Mouse (Mus musculus) NIH3T3 (cell line): ENCODE measurements around the gene Ifitm5.

ENCODE experiments used
- DNase-seq: peaks from one replicate; pipeline ENCODE4 v3.0.0-alpha.2; 2012; ENCODE audit warnings: low read depth

Ifitm5 gene

DNA sequence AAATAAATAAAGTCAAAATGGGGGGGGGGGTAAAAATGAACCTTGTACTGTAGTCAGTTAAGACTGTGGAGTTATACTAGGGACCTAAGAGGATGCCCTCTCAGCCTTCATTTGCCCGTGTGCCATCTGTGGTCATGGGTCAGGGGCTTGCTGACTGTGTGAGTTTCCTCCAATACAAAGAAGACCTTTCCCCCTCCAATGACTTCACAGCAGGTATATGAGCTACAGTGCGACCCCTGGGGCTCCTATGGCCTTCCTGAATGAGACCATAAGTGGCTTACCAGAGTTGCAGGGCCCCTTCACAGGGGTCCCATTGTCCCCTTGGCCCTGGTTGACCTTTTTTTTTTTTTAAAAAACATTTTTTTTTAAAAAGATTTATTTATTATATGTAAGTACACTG, 11.3 kb upstream of the Ifitm5 start:
- no peak for DNase-seq

DNA sequence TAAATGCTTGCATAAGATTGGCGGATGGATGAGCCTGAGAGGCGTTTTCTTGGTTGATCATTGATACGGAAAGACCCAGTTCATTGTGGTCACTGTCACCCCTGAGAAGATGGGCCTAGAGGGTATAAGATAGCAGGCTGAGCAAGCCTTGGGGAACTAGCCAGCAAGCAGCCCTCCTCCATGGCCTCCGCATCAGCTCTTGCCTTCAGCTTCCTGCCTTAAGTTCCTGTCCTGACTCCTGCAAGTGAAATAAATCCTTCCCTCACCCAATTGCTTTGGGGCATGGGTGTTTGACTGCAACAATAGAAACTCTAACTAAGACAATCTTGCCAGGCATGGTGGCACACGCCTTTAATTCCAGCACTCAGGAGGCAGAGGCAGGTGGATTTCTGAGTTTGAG, 9.9 kb upstream of the Ifitm5 start:
- no peak for DNase-seq

DNA sequence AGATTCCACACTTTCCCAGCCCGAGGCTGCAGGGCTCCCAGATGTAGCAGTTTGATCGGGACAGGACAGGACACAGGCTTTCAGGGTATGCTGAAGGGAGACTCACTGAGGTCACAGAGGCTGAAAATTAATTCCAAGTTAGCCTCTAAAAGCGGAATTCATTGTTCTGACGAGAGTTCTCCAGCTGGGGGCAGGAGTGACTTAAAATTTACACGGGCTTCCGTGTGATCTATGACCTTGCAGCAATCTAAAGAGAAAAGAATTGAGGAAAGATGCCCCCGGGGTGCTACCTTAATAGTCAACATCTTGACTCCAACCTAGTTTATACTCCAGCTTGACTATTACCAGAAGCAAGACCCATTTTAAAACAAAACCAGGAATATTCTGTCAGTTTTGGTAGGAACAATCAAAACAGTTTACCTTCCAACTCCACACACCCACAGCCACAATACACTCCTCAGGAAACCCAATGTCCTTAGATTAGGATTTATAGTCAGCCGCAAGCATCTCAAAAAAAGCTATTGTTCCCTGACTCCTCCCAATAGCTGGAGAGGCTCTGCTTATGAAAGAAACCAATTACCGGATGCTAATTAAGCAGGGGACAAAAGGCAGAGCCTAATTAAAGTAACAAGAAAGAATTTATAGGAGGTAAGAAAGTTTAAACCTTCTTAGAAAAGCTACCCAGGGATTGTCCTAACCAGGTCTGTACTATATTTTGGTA, 9.2 kb upstream of the Ifitm5 start:
- peak; percentile 82 for DNase-seq

DNA sequence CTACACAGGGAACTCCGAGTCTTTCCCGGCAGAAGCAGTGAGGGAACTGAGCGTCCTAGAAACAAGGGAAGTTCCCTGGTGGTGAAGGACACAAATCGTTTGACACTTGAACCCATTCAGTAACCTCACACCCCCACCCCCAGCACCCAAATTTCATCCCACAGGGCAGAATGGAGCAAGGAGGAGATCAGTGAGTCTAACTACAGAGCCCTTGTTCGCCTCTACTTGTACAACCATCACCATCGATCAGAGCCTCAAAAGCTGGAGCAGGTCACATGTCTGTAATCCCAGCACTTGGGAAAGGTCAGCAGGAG, 6.4 kb upstream of the Ifitm5 start:
- no peak for DNase-seq

DNA sequence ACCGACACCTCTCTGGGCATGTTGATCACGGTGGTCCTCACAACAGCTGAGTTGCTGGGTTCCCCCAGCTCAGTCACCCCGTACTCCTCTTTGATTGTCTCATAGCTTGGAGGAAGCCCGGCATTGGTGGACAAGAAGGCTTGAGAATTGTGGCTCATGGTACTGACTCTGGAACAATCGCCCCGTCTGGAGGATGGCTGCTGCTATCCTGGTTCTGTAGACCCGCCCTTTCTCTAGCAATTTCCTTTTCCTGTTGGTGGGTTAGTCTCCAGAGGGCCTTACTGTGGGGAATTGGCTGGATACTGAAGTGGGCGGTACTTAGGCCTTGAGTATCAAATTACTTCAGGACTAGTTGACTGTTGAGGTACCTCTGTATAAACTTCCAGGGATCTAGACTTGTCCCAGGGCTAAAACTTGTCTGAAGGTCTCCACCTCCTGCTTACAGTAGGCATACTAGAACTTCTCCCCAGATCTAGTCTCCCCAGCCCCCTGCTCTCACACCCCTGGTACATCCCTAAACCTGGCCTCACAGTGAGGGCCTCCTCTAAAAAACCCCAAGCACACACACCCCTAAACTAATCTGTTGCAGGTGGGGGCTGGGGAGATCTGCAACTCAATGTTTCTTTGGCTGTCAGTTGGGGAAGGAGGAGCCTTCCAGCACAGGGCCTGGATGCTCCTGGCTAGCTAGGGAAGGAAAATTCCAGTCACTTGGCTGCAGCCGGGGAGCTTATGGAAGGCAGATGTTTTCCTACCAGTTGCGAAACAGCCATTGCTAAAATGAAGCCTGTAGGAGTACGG, 5.9 kb upstream of the Ifitm5 start, which contains the start of the genes Gm45717 and Ifitm2:
Gene Gm45717 (minus strand): TSS at position 180 of the 798 bp plus-strand sequence.
Gene Ifitm2 (minus strand): TSS at position 230 of the 798 bp plus-strand sequence.
- peak; percentile 97 for DNase-seq

DNA sequence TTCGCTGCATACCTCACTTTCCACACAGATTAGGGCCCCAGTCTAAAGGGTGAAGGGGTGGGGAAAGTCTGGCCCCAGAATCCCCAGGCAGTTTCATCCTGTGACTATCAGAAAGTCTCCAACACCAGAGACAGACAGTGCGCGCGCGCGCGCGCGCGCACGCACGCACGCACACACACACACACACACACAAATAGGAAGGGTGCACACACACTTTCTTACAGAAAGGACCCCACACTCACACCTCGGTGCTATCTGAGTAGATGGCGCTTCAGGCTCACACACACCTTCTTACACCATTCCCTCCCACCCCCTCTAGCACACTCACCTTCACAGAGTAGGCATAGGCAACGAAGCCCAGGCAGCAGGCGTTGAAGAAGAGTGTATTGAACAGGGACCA, 5.3 kb upstream of the Ifitm5 start:
- peak; percentile 71 for DNase-seq

DNA sequence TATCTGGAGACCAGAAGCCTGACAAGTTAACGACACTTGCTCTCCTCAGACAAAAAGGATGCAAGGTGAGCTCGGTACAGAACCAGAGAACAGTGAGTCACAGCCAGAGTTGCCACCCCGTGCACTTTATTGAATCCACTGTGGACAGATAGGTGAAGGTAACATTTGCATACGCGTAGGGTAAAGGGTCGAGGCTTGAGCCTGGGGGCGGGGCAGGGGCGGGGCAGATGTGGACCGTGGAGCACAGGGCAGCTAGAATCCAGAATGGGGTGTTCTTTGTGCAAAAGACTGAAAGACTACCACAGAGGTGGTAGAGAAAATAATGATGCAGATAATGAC, 4.6 kb upstream of the Ifitm5 start:
- DNase-seq, result peak; percentile 51

DNA sequence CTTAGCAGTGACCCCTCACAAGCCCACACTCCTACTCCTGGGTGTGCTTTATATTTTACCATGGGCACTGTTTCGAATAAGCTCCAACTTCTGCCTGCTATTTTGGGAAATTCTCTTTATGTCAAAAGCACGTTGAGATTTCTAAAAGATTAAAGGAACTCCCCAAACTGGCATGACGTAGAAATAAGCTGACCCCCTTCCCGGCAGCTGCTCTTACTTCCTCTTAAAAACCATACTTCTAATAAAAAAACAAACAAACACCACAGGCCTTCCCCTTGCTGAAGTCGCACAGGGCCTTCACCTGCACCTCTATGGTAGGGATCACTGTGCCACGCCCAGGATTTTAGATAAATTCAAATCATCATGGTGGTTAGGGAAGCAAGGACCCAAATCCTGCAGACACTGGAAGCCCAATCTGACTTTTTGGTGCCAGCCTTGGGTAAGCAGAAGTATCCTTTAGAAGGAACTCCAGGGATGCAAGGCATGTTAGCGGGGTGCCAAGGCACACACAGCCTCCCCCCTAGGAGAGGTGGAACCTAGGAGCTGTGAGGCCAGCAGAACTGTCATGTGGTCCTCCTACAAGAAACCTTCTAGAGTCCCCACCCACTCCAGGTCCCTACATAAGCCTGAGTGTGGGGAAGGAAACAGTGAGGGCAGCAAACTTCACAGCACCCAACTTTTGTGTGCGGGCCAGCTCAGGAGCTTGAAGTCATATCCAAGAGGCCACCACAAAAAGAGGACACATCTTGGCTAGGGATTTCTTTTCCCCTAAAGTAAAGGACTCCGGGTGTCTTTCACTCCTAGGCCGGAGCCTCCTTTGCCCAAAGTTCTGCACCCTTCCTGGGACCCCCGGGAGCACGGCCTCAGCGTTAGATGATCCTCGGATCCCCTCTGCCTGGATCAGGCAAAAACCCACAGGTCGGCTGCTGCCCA, 4.0 kb upstream of the Ifitm5 start:
- DNase-seq, result peak; percentile 45

DNA sequence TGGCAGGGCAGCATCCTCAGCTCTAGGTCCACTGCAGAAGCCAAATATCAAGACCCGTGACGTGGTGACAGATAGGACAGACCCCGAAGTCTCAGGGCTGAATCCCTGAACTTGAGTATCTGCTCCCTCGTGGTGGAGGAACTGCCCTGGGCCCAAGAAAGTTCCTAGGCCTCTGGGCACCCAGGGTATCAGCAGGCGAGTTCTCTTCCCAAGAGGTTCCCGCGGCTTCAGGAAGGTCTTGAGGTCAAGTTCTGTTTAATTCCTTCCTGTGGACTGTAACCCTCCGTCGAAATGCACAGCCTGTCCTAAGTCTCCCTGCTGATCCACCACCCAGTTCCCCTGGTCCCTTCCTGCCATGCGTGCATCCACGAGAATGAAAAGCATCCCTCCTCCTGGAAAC, 3.0 kb upstream of the Ifitm5 start:
- DNase-seq, result no peak

DNA sequence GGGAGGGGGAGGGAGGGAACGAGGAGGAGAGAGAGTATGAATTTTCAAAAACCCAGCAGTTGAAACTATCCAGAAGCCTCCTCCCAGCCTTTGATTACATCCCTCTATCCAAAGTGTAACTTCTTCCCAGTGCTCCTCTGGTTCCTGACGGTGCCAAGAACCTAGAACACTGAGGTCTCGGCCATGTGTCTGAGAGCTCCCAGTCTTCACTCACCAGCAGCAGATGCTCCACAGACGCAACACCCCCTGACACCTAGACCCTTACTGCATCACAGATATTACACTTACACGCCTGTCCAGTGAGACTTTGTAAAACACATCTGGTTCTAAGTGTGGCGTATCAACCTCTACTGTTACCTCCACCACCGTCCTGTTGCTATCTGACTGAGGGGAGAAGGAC, 2.4 kb upstream of the Ifitm5 start:
- no peak for DNase-seq

DNA sequence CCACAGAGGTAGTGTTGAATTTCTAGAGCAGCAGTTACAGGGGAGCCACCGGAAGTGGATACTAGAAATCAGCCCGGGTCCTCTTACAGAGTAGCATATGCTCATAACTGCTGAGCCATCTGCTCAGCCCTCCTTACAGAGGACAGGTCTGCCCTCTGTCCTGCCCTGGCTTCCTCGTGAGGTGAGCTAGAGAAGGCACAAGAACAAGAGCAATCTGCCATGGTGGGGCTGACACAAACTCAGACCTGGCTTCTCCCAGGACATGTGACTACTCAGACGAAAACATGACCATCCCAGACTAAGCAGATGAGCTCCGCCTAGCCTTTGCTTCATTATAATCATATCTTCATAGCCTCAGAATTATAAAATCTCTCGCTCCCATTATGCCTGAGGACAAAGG, 1.7 kb upstream of the Ifitm5 start:
- DNase-seq, result no peak

DNA sequence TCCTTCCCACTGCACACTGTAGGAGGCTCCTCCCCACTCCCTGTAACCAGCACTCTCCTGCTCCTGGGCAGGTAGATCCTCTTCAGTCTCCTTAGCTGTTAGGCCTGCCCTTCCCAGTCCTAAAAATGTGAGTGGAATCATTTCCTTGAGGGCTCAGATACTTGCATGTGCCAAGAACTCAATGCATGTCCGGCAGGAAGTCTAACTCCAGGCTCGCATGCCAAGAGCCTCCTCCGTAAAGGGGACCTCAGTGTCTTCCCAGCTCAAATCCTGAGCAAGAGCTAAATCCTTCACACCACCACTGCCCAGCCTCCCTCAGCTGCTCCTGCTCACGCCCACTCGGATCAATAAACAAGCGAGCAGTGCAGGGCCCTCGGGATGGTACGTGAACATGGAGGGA, 960 bp upstream of the Ifitm5 start:
- no peak for DNase-seq

DNA sequence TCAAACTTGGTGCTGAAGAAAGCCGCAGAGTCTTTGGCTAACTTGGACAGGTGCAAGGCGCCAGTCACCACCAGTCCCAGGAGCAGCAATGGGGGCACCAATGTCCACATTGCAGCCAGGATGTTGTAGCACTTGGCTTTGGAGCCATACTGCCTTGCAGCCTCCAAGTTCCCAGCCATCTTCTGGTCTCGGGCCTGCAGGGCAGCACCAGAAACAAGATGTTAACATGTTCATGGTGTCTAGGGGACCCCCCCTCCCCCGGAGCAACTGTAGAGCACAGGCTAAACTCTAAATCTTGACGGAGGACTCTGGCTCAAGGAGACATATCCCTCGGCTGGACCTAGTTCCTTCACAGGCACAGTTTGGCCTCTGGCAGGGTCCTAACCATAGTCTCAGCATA, 836 bp downstream of the Ifitm5 start:
- no peak for DNase-seq

DNA sequence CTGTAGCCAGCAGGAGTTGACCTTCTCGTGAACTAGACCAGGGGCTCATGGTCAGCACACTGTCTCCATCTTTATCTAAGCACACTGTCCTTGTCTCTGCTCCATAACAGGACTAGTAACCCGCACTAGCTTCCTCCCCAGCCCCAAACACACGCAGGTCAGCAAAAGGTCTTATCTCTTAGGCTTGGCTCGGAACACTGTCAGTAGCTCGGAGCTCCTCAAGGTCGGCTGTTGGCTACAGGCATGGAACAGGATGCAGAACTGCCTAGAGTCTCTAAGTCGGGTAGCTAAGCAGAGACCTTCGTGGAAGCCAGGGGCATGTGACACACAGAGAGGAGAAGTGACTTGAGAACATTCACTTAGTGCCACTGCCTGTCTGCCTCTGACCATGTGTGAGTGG, 1.9 kb downstream of the Ifitm5 start:
- DNase-seq, result no peak

DNA sequence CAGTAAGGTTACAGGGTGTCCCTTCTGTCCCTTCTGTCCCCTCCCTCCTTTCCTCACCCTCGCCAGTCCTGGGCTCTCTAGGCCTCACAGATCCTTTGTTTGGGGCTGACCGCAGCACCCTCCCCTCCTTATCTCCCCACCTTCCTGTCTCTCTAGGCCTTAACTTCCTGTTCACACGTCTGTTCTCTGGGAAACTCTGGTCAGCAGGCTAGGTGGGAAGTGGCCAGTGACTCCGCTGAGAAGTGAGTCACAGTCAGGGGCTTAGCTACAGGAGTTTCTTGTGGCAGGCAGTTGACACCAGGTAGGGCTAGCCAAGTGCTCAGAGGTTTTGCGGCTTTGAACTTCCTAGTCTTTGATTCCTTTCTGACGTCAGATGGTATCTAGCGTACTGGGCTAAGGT, 3.1 kb downstream of the Ifitm5 start:
- no peak for DNase-seq

DNA sequence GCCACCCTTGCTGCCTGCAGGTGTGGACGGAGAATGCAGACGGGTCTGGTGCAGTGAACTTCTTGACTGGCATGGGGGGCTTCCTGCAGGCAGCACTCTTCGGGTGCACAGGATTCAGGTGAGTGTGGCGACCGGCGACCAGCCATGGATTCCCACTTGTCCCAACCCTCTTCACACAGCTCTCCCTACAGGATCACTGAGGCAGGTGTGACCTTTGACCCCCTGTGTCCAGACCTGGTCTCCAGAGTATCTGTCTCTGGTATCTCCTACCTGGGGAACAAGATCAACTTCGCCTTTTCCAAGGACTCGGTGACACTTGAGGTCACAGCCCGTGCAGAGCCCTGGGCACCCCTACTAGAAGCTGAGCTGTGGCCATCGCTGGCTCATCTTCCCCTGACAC, 3.8 kb downstream of the Ifitm5 start:
- DNase-seq, result no peak

DNA sequence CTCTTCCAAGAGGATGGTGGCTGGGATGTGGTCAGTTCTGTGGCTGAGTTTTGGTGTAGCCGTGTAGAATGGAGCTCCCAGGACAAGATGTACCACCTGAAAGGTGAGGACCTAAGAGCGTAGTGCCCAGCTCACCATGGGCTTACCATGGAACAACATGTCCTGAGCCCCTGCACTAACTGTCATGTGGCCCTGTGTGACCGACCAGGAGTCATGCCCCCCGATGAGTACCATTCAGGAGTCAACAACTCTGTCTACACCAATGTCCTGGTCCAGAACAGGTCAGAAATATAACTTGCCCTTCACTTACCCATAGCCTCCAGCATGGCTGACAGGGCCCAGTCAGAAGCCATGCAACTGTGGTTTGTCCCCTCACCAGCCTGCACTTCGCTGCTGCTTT, 4.8 kb downstream of the Ifitm5 start:
- DNase-seq, result no peak

DNA sequence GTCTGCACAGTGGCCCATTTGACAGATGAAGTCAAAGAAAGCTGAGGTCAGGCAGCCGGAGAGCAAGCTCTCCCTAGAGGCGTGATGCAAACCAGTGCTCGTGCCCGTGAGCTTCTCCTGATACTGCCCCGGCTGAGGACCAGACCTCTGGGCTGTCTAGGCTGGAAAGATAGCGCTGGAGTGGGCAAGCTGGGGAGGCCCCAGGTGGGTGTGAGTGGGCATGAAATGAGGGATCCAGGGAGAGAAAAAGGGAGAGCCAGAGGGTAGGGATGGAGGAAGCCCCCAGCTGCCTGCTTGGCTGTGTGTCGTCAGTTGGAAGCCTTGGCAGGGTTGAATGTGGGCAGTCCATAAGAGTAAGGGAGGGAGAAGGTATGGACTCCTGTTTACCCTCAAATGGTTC, 5.9 kb downstream of the Ifitm5 start:
- no peak for DNase-seq

DNA sequence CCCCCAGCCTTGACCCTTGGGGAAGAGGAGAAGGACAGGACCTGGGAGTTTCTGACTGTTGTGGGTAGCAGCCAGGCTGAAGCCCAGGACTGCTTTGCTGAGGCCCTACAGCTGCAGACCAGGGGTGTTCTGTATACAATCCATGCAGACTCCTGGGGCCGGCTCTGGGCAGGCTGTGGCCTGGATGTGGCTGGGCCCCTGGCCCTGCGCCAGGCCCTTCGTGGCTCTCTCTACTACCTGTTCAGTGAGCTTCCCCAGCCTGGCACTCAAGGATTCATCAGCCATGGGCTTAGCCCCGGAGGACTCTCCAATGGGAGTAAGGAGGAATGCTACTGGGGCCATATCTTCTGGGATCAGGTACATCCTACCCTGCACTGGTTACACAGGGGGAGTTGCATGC, 6.7 kb downstream of the Ifitm5 start:
- no peak for DNase-seq

DNA sequence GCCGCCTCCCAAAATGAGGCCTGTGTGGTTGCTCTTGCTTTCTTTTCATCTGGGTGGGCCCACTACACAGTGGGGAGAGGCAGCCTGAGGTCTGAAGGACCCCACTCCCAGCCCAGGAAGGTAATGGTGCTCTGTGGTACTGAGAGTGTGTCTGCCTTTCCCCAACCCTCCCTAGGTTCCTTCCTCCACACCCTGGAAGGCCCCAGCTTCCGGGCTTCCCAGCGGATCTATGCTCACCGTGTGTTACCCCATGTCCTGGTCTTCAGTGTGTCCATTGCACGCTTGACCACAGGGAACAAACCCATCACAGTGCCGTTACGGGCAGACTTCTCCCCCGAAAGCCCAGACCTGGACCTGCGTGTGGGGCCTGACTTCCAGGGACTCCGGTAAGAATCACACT, 7.3 kb downstream of the Ifitm5 start:
- no peak for DNase-seq

DNA sequence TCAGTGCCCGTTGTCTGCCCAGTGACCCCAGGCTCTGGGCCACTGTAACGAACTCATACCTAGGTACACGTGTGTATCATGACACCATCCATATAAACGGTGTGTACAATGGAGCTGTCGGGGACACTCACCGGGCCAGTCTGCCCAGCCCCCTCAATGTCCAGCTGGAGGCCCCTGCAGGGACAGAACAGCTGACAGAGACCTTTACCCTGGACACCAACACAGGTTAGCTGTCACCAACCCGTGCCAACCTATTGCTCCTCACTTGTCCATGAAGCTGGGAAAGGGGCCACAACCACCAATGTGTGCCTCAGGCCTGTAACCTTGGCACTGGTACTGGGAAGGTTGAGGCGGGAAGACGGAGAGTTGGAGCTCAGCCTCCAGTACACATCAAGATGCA, 7.8 kb downstream of the Ifitm5 start:
- peak; percentile 62 for DNase-seq

DNA sequence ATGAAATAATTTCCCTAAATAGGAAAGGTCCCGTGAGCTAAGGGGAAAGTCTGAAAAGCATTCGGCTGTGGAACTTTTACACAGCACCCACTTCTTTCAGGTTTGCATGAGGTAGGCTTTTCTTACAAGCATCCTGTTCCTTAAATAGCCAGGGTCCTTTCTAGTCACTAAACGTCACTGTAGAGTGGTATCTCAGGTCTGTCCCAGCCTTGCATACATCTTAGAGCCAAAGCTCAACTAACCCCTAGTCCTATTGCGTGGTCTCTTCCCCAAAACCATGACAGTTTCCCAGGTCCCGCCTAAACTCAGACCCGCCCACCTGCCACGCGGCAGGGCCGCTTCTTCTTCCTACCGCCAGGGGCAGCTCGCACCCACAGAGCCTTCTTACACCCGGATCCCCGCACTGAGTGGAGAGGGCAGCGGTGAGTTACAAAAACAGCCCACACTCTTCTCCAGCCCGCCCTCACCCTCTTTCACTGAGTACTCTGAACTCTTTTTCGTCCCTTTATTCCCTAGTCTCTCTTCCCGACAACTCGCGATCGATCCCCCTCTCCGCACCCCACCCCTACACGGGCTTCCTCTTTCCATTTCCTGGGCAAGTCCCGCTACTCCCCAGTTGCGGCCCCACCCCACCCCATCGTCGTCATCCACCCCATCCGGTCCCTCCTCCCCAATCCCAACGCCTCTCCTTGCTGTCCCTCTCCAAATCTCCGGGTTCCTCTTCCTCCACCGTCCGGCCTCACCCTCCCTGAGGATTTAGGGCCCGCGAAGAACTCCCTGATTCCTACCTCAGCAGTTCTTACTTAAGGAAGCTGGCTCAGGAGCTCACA, 8.7 kb downstream of the Ifitm5 start, which contains the start of gene Pgghg:
Gene Pgghg (plus strand): TSS at position 170 of the 830 bp plus-strand sequence.
- DNase-seq, result peak; percentile 93
